Mouse (Mus musculus) T-helper 17 cell (primary cell): Measurements from ENCODE around the gene Pmpca.

Source experiments
- in situ Hi-C, 2 experiments: fragments of 300-600 bp; cut with MboI, MseI; formaldehyde crosslinking; loops; 1 replicate in 1 of 2; 2 replicates in 1 of 2; pipeline ENCODE4 v1.15.1; 2025; ENCODE audit warnings: high pct_unique_total_duplicates in 2 of 2

Pmpca gene

GRCm38 (mm10) chr2:26389154-26389690 is at the start of gene Pmpca, which contains the start of gene Entr1:
Pmpca (plus strand) TSS chr2:26389339.
Entr1 (minus strand) TSS chr2:26389316.
- in situ Hi-C loops, result no loop called here

GRCm38 (mm10) chr2:26341510-26341981 is 47.6 kb upstream of the Pmpca start:
- in situ Hi-C loops, result no loop called here

GRCm38 (mm10) chr2:26342044-26342443 is 47.1 kb upstream of the Pmpca start:
- in situ Hi-C loops, result no loop called here

- in situ Hi-C loops, result no loop called here
Measured at GRCm38 (mm10) chr2:26342609-26343490, 46.3 kb upstream of the Pmpca start.

GRCm38 (mm10) chr2:26348241-26348640 is 40.9 kb upstream of the Pmpca start:
- in situ Hi-C loops, result no loop called here

- in situ Hi-C loops, result no loop called here
Measured at GRCm38 (mm10) chr2:26351358-26352290, 37.5 kb upstream of the Pmpca start, which contains the start of gene Dnlz. Dnlz (minus strand) TSS chr2:26352110.

GRCm38 (mm10) chr2:26352291-26352910 is 36.7 kb upstream of the Pmpca start:
- in situ Hi-C loops, result no loop called here

GRCm38 (mm10) chr2:26353066-26353980 is 35.8 kb upstream of the Pmpca start:
- in situ Hi-C loops, result no loop called here

GRCm38 (mm10) chr2:26354401-26354800 is 34.7 kb upstream of the Pmpca start:
- in situ Hi-C loops, result no loop called here

- in situ Hi-C loops, result no loop called here
Measured at GRCm38 (mm10) chr2:26356231-26356630, 32.9 kb upstream of the Pmpca start.

- in situ Hi-C loops, result no loop called here
Measured at GRCm38 (mm10) chr2:26356678-26357077, 32.5 kb upstream of the Pmpca start.

- in situ Hi-C loops, result no loop called here
Measured at GRCm38 (mm10) chr2:26357484-26357883, 31.7 kb upstream of the Pmpca start.

- in situ Hi-C loops, result no loop called here
Measured at GRCm38 (mm10) chr2:26358667-26359320, 30.3 kb upstream of the Pmpca start.

- in situ Hi-C loops, result no loop called here
Measured at GRCm38 (mm10) chr2:26359983-26360382, 29.2 kb upstream of the Pmpca start.

- in situ Hi-C loops, result no loop called here
Measured at GRCm38 (mm10) chr2:26360772-26361171, 28.4 kb upstream of the Pmpca start, which contains the start of gene Card9. Card9 (minus strand) TSS chr2:26360918.

GRCm38 (mm10) chr2:26362991-26363390 is 26.1 kb upstream of the Pmpca start:
- in situ Hi-C loops, result no loop called here

GRCm38 (mm10) chr2:26363481-26363880 is 25.7 kb upstream of the Pmpca start:
- in situ Hi-C loops, result no loop called here

- in situ Hi-C loops, result no loop called here
Measured at GRCm38 (mm10) chr2:26364738-26365465, 24.2 kb upstream of the Pmpca start.

GRCm38 (mm10) chr2:26367911-26368310 is 21.2 kb upstream of the Pmpca start:
- in situ Hi-C loops, result no loop called here
